Mouse (Mus musculus): ENCODE measurements around the gene Lrrc30. TPM values are rescaled to one million over a fixed set of nuclear protein-coding genes. Genes with fewer than 3 reads are reported as not detected.

Lrrc30 gene
- total RNA-seq, 2 experiments from 2014 or later: 0.46 to 0.50 TPM

- no peak for DNase-seq
Measured at GRCm38 (mm10) chr17:67583422-67583821, 49.1 kb downstream of the Lrrc30 start.

- DNase-seq: no peak
Measured at GRCm38 (mm10) chr17:67582681-67583356, 49.7 kb downstream of the Lrrc30 start.

- no peak for DNase-seq
Measured at GRCm38 (mm10) chr17:67581839-67582238, 50.7 kb downstream of the Lrrc30 start.

Other genes starting within 250 kb of the Lrrc30 start
- gene Lama1, start 64.5 kb upstream of the Lrrc30 start, total RNA-seq (2021): 1 to 10 TPM; 2.3 to 2.6 TPM

Measured in heart, adult 18-20 months (tissue).